ENCODE assay signal across 10 mouse cellular contexts in the genomic region with DNA sequence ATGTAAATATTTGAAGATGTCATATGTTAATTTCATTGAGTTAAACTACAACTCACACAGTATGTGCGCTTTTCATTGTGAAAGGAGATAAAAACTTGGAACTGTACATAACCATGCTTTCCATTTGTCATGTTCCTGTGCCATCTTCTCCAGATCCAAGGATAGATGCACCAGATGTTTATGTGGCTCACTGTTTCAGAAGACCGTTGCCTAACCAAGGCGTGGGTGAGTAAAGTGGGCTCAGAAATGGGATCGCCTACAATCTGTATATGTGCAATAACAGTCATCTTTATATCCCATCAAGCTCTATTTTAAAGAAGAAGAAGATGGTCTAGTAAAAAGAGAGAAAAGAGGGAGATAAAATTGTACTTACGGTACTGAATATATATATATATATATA.
"Had no signal": no experiment of that assay in that cellular context is flagged by ENCODE, and none has a peak within 500 bp of the region (broad histone marks: within the 10 kb centered on the region; RNA-seq: fewer than 3 reads in every experiment).

No protein-coding gene starts in this region.

- H3K9me3 ChIP-seq: kidney, embryonic 15.5 days; limb, embryonic 13.5 days; midbrain, embryonic 12.5 days; neural tube, embryonic 13.5 days had no signal

- H3K4me3 ChIP-seq: kidney, embryonic 15.5 days; limb, embryonic 13.5 days; midbrain, embryonic 12.5 days; neural tube, embryonic 13.5 days had no signal

- H3K27me3 ChIP-seq: kidney, embryonic 15.5 days; limb, embryonic 13.5 days; midbrain, embryonic 12.5 days; neural tube, embryonic 13.5 days had no signal

- DNase-seq: kidney, adult 2 months; kidney, postnatal 14 days; lung, adult 18-20 months; retina, postnatal 1 day; thymus, postnatal 4 days had no signal

- H3K27ac ChIP-seq: kidney, embryonic 15.5 days; limb, embryonic 13.5 days; liver, embryonic 14.5 days; midbrain, embryonic 12.5 days; neural tube, embryonic 13.5 days had no signal

- H3K4me1 ChIP-seq: kidney, embryonic 15.5 days; limb, embryonic 13.5 days; midbrain, embryonic 12.5 days; neural tube, embryonic 13.5 days had no signal

- H3K36me3 ChIP-seq: kidney, embryonic 15.5 days; limb, embryonic 13.5 days; midbrain, embryonic 12.5 days; neural tube, embryonic 13.5 days had no signal
